Mouse (Mus musculus): Measurements from ENCODE around the gene Gpx3.
"Not testable (repeated sequence)": the region's sequence is repeated elsewhere in the genome, so short reads cannot be mapped to it uniquely, and the experiment has no call there.

Gene Gpx3

DNA sequence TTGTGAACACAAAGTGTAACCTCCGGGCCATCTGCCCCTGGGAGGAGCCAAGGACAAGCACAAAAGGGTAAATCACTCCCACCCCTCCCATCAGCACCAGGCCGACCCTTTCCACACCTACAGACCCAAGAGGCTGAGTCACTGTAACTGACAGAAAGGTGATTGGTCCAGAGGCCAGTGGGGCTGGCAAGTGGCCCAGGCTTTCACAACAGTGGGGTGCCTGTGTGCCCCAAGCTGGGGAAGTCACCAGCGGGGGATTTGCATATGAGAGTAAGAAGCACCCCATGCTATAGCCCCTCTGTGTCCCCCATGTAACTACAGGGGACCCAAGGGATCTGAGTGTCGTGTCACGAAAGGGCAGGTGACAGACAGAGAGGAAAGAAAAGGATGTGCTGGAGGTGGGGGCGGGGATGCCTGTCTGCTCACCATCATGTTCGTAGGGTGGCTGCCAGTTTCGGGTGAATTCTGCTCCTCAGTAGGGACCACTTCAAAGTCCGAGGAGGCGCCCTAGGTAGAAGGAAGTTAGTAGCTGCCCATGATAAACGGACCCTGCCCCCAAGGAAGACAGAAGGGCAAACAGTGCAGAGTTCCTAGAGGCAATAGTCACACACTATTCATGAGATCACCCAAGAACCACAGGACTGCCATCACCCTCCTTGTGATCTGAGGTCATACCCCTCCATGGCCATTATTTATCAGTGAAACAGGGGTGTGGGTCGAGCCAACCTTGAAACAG, 34.0 kb downstream of the Gpx3 start:
- DNase-seq (ENCODE audit: low read depth, low spot score): peak; percentile 45

DNA sequence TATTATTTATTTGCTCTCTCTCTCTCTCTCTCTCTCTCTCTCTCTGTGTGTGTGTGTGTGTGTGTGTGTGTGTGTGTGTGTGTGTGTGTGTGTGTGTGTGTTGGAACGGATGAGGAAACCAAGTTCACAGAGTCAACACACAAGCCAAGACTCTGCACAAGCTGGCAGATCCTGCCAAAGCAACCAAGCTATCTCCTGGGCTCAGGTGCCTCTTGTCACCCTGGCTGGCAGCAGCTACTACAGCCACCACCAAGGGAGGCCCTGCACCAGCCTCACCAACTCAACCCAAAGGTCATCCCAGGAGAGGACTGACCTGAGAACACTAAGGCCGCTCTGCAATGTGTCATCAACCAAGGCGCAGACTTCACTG, 34.5 kb downstream of the Gpx3 start:
- DNase-seq (ENCODE audit: low read depth, low spot score): no peak

DNA sequence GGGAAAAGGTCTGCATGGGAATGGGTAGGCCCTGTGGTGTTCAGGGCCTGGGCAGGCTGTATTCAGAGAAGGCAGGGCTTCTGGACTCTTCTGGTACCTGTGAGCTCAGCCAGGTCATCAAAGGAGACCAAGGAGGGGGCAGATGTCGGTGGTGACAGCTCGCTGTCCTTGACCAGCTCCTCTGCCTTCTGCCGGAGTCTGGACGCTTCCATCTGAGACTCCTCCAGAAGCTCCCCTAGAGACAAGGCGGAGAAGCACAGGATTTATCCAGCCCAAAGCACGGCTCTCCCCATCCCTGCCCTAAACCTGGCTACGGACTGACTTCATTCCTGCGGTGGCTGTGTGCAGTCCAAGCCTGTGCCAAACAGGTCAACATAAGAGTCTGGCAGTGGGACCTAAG, 37.2 kb downstream of the Gpx3 start:
- DNase-seq (ENCODE audit: low read depth, low spot score): no peak

DNA sequence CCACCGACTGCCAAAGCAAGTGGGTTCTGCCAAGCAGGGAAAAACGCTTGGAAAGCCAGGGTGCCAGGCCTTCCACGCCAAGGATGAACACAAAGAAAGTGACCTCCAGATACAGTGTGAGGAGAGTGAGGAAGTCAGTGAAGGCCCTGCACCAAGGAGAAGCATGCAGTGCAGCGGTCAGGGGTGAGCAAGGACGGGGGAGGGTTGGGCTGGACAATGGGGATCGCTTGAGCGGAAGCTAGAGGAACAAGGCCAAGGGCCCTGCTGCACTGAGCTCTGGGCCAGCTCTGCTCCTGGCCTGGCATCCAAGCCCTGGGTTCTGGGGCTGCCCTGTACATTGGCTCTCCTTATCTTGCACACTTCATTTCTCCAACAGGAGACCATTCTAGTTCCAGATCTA, 37.8 kb downstream of the Gpx3 start:
- DNase-seq (ENCODE audit: low read depth, low spot score): no peak

DNA sequence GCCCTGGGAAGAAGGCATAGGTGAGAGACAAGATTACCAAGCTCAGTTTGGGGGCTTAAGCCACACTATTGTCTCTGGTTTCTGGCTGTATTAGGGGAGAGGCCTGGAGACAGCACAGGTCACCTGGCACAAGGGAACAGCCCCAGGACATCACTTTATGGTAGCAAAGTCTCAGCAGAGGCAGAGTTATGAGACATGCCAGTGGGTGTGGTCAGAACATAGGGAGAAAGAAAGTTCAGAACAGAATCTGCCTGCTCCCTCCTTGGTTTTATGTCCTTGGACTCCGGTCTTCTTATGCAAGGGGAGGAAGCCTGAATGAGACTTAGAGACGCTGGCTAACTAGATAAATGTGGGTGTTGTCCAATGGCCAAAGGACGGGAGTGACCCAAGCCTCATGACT, 42.4 kb downstream of the Gpx3 start:
- no peak for DNase-seq (ENCODE audit: low read depth, low spot score)

DNA sequence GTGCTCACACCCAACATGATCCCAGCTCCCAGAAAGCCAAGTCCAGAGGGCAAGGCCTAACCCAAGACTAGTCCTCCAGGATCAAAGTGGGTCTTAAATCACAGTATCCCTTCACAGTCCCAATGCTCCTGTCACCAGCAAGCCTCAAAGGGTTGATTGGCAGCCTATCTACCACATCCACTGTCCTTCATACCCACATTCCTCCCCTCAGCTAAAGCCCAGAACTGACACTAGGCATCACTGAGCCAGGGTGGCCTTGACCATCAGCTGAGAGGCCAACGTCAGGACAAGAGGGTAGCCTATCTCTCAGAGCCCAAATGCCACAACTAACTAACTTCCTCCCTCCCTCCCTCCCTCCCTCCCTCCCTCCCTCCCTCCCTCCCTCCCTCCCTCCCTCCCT, 47.5 kb downstream of the Gpx3 start:
- no peak for DNase-seq (ENCODE audit: low read depth, low spot score)

DNA sequence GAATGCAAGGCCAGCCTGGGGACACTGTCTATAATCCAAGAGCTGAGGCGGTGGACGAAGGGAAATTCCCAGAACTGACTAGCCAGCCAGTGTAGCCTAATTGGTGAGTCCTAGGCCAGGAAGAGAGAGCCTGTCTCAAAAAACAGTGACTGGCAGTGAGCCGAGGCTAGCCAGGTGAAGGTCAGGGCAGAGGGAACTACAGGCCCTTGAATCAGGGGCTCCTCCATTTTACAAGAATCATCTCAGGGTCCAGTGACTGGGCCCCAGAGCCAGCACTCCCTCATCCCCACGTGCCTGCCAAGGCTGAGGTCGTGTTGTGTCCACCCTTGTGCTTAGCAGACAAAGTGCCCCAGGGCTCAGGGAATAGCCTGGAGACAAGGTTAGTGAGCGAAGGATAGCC, 48.4 kb downstream of the Gpx3 start:
- no peak for DNase-seq (ENCODE audit: low read depth, low spot score)

DNA sequence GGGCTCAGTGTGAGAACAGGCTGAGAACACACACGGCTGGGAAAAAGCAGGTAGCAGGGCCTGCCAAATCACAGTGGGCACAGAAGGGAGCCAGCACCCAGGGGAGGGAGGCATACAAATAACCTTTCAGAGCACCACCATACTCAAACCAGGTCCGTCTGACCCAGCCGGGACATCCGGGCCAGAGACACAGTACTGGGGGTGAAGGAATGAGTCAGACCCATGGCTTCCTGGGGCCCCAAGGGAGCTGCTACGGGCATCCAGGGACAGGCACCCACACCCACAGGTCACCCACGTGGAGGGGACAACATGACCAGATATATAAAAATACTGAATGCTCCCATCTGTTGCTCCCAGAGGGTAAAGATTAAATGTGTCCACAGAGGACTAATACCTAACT, 50.4 kb downstream of the Gpx3 start:
- no peak for DNase-seq (ENCODE audit: low read depth, low spot score)

DNA sequence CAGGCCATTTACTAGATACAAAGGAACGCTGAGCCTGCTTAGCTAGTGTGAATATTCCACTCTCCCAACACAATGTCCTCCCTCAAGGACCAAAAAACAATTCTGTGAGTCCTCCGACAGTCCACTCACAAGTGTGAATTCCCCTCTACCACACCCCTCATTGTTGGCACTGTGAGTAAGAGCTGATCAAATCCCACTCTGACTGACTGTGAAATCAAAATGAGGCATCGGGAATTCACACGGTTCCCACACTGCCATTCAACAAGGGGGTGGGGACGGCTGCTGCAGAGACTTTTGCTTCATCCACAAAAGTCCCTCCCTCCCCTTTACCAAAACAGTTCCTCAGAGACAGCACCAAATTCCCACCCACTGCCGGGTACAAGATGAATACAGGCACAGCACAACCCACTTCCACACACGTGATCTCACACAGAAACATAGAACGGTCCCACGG, 51.8 kb downstream of the Gpx3 start:
- peak; percentile 87 for DNase-seq (ENCODE audit: low read depth, low spot score)

DNA sequence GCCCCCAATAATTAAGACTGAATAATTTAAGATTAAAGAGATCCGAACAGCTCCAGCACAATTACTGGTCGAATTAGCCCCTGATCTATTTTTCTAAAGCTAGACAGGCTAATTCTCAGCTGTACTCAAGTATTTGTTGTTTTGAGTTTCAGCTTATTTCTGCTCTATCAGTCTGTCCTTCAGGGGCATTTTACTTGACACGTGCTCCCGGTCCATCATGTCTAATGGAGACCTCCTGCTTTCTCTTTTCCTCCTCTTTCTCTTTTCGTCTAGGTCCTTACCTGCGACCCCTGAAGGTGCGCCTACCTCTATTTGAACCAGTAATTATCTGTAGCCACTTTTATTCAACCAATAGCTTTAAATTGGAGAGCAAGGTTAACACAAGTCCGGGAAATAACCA, 52.5 kb downstream of the Gpx3 start:
- no peak for DNase-seq (ENCODE audit: low read depth, low spot score)

DNA sequence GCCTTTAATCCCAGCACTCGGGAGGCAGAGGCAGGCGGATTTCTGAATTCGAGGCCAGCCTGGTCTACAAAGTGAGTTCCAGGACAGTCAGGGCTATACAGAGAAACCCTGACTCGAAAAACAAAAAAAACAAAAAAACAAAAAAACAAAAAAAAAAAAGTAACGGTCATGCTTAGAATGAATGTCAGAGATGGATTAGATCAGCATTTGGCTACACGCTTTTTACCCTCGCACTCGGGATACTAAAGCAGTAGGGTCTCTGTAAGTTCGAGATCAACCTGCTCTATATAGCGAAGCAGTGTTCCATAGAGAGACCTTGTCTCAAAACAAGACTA, 53.1 kb downstream of the Gpx3 start:
- not testable (repeated sequence) for DNase-seq (ENCODE audit: low read depth, low spot score)

DNA sequence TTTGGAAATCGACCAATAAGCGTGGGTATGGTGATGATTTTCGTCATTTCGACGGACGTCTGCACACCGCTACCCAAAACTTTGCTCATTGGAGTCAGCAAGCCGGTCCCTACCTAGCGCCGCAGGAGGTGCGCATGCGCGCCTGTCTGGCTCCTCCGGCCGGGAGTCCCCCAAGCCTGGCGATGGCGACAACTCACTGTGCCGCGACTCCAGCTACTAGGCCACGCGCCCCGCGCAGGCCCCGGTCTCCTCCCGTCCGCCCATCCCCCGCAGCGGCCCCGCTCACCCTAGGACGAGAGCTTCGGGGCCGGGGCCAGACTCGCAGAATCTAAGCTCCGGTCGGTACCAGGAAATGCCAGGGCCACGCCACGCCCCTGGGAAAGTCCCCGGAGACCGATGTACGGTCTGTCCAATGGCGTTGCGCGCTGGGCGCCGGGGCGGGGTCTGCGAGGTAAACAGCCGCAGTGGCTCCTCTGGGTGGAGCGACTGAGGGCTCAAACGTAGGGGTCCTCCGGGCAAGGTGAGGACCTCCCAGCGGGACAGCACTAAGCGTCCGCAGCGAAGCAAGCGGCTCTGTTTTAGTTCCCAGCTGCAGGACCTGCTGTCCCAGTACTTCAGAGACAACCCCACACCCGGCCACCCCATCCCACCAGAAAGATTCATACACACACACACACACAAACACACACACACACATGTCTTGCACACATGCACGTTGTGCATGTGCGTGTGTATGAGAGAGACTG, 53.7 kb downstream of the Gpx3 start:
- peak; percentile 98 for DNase-seq (ENCODE audit: low read depth, low spot score)

DNA sequence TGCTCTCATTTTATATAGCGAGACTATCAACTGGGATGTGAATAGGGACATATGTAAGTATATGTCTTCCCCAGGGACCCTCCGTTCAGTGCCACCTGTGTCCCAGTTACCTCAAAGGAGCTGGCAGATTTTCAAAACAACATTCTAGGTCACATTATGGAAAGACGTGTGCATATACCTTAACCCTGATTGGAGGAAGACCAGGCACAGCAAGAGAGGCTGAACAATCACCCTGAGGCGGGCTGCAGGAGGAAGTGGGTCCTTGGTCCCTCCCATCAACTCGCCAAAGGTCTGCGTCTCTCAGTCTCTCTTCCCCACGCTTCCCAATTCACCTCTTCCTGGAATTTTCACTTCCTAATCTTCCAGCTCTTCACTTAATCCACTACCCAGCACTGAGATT, 54.7 kb downstream of the Gpx3 start:
- DNase-seq (ENCODE audit: low read depth, low spot score): peak; percentile 60

DNA sequence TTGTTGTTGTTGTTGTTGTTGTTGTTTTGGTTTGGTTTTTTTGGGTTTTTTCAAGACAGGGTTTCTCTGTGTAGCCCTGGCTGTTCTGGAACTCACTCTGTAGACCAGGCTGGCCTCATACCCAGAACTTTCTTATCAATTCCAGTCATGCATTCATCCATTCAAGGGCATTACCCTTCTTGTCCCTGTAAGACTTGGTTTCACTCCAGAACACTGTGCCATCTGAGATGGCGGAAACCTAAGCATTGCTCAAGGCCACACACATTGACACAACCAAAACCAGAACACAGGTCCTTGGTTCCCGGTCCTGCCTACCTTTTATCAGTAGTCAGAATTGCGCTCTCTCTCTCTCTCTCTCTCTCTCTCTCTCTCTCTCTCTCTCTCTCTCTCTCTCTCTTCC, 55.5 kb downstream of the Gpx3 start:
- not testable (repeated sequence) for DNase-seq (ENCODE audit: low read depth, low spot score)

DNA sequence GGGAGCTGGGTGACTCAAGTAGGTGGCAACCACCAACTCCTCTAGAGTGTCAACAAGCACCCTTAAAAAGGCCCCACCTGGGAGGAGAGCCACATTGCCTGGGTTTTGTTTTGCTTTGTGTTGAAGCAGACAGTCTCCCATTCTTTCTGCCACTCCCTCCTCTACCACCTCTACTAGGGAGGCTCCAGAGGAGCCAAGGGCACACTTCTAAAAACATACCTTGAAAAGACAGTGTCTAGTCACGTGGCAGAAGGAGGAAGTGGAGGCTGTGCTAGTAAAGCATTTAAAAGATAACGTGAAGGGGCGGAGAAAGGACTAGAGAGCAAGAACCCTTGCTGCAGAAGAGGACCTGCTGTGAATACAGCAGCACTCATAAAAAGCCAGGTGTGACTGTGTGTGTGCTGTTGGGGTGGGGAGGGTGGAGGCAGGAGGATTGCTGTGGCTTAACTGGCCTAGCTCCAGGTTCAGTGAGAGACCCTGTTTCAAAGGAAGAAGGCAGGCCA, 56.4 kb downstream of the Gpx3 start:
- DNase-seq (ENCODE audit: low read depth, low spot score): peak; percentile 94
